Comparison of ENCODE assay signal across 8 mouse cellular contexts in genomic region chr4:126301584-126302309, GRCm38 (mm10). TPM values are rescaled to one million over a fixed set of nuclear protein-coding genes. Genes with fewer than 3 reads are reported as not detected.
A peak's percentile ranks its signal among the peaks of the same experiment; 100 is the strongest.
DNase-seq lines count a peak whose midpoint lies in the region; ATAC-seq lines count a peak whose summit lies in the region.

No protein-coding gene starts in this region.

- no peak for ATAC-seq in megakaryocyte, adult 5-6 weeks (ENCODE audit: poor library complexity, severe bottlenecking)
- ATAC-seq in embryonic facial prominence, embryonic 13.5 days (ENCODE audit: insufficient number of reproducible peaks, insufficient read depth, low FRiP score, low TSS enrichment, low read depth) = no peak
- ATAC-seq in limb, embryonic 12.5 days (ENCODE audit: insufficient number of reproducible peaks, insufficient read depth, low FRiP score, low TSS enrichment, low read depth) = 0 out of 2 replicates have a peak, but pooled peaks have one; percentile 28
- ATAC-seq in stomach, embryonic 15.5 days (ENCODE audit: insufficient read depth, low FRiP score, low read depth) = no peak
- no peak for ATAC-seq in frontal cortex, adult (ENCODE audit: low TSS enrichment)

- no peaks in the 10 kb centered on the region for H3K36me3 ChIP-seq in megakaryocyte, embryonic 14.5 days (replicated peaks; ENCODE audit: low read length)
- peaks cover 16% of the 10 kb centered on the region; the same call in 1 of the 2 replicates for H3K36me3 ChIP-seq in embryonic facial prominence, embryonic 13.5 days
- no peaks in the 10 kb centered on the region for H3K36me3 ChIP-seq in limb, embryonic 12.5 days
- H3K36me3 ChIP-seq in stomach, embryonic 15.5 days = no peaks in the 10 kb centered on the region

- DNase-seq in adrenal gland, postnatal 4 days (ENCODE audit: low spot score in 2 of 2) = no peak
- no peak for DNase-seq in heart, adult 8-10 months (ENCODE audit: low spot score)

- peaks cover 23% of the 10 kb centered on the region for H3K9me3 ChIP-seq in megakaryocyte, embryonic 14.5 days
- H3K9me3 ChIP-seq in embryonic facial prominence, embryonic 13.5 days = peaks cover 4% of the 10 kb centered on the region; the same call in 1 of the 2 replicates
- peaks cover 5% of the 10 kb centered on the region; the same call in 1 of the 2 replicates for H3K9me3 ChIP-seq in limb, embryonic 12.5 days
- H3K9me3 ChIP-seq in stomach, embryonic 15.5 days = no peaks in the 10 kb centered on the region

- 9% methylated on average over 27 of the region's 27 CpGs for WGBS in embryonic facial prominence, embryonic 13.5 days
- WGBS in limb, embryonic 12.5 days = 4% methylated on average over 27 of the region's 27 CpGs
- 18% methylated on average over 27 of the region's 27 CpGs for WGBS in stomach, embryonic 15.5 days

- peaks cover 35% of the 10 kb centered on the region for H3K4me1 ChIP-seq in megakaryocyte, embryonic 14.5 days
- peaks cover 38% of the 10 kb centered on the region for H3K4me1 ChIP-seq in embryonic facial prominence, embryonic 13.5 days
- peaks cover 35% of the 10 kb centered on the region for H3K4me1 ChIP-seq in limb, embryonic 12.5 days (replicated peaks)
- H3K4me1 ChIP-seq in stomach, embryonic 15.5 days = peaks cover 29% of the 10 kb centered on the region

- peak overlapping the region; percentile 67 for H3K9ac ChIP-seq in embryonic facial prominence, embryonic 13.5 days
- H3K9ac ChIP-seq in limb, embryonic 12.5 days (replicated peaks) = peak overlapping the region; percentile 45; the same call in 1 of the 2 replicates
- H3K9ac ChIP-seq in stomach, embryonic 15.5 days = no peak overlapping the region

- H3K4me2 ChIP-seq in embryonic facial prominence, embryonic 13.5 days = peak overlapping the region; percentile 85
- peak overlapping the region; percentile 89 for H3K4me2 ChIP-seq in limb, embryonic 12.5 days
- peak overlapping the region; percentile 68 for H3K4me2 ChIP-seq in stomach, embryonic 15.5 days

- peak overlapping the region; percentile 72 for H3K4me3 ChIP-seq in megakaryocyte, embryonic 14.5 days (replicated peaks)
- peak overlapping the region; percentile 45 for H3K4me3 ChIP-seq in embryonic facial prominence, embryonic 13.5 days
- peak overlapping the region; percentile 45 for H3K4me3 ChIP-seq in limb, embryonic 12.5 days (replicated peaks)
- H3K4me3 ChIP-seq in stomach, embryonic 15.5 days (replicated peaks) = peak overlapping the region; percentile 35

- H3K27me3 ChIP-seq in megakaryocyte, embryonic 14.5 days (replicated peaks) = peaks cover 75% of the 10 kb centered on the region
- peaks cover 44% of the 10 kb centered on the region for H3K27me3 ChIP-seq in embryonic facial prominence, embryonic 13.5 days
- H3K27me3 ChIP-seq in limb, embryonic 12.5 days = peaks cover 61% of the 10 kb centered on the region
- peaks cover 41% of the 10 kb centered on the region for H3K27me3 ChIP-seq in stomach, embryonic 15.5 days (replicated peaks)

- H3K27ac ChIP-seq in embryonic facial prominence, embryonic 13.5 days = peak overlapping the region; percentile 89
- H3K27ac ChIP-seq in limb, embryonic 12.5 days = peak overlapping the region; percentile 75
- H3K27ac ChIP-seq in stomach, embryonic 15.5 days = no peak overlapping the region

RNA-seq across cellular contexts. Expression of gene Col8a2, which starts 15.2 kb away (rescaled TPM):
- not detected in 2 replicates for polyA plus RNA-seq in megakaryocyte, embryonic 14.5 days (2012; ENCODE audit: insufficient read depth, low replicate concordance)
- not detected in 2 replicates for total RNA-seq in megakaryocyte, adult 5-6 weeks (2015)
- total RNA-seq in megakaryocyte, adult 5-6 weeks (2017) = not detected in 2 replicates
- 33.9 and 43.4 TPM in 2 replicates for polyA plus RNA-seq in embryonic facial prominence, embryonic 13.5 days (2015; fragmentation: Nextera tagmentation; extraction: Ambion mirVana)
- polyA plus RNA-seq in limb, embryonic 12.5 days (2016; fragmentation: Nextera tagmentation; extraction: Ambion mirVana) = 13.3 and 16.7 TPM in 2 replicates
- polyA plus RNA-seq in stomach, embryonic 15.5 days (2015; fragmentation: Nextera tagmentation; extraction: Ambion mirVana) = 13.4 and 14.2 TPM in 2 replicates
- 10 to 100 TPM in 1 of 2 experiments, 1 to 10 TPM in 1; 9.3 to 12.8 TPM for total RNA-seq in adrenal gland, postnatal 4 days (2021)
- total RNA-seq in heart, adult 8-10 months (2022) = under 1 TPM; 0.35 to 0.91 (median 0.46) TPM

RNA-seq across cellular contexts. Expression of gene Adprhl2, which starts 19.8 kb away (rescaled TPM):
- polyA plus RNA-seq in megakaryocyte, embryonic 14.5 days (2012; ENCODE audit: insufficient read depth, low replicate concordance) = 28.0 and 35.0 TPM in 2 replicates
- 5.6 and 8.2 TPM in 2 replicates for total RNA-seq in megakaryocyte, adult 5-6 weeks (2015)
- 10.7 and 21.7 TPM in 2 replicates for total RNA-seq in megakaryocyte, adult 5-6 weeks (2017)
- polyA plus RNA-seq in embryonic facial prominence, embryonic 13.5 days (2015; fragmentation: Nextera tagmentation; extraction: Ambion mirVana) = 94.3 and 97.5 TPM in 2 replicates
- 84.9 and 87.5 TPM in 2 replicates for polyA plus RNA-seq in limb, embryonic 12.5 days (2016; fragmentation: Nextera tagmentation; extraction: Ambion mirVana)
- 61.2 and 61.9 TPM in 2 replicates for polyA plus RNA-seq in stomach, embryonic 15.5 days (2015; fragmentation: Nextera tagmentation; extraction: Ambion mirVana)
- total RNA-seq in adrenal gland, postnatal 4 days (2021) = 10 to 100 TPM; 41.3 to 42.0 TPM
- total RNA-seq in heart, adult 8-10 months (2022) = 10 to 100 TPM; 12.7 to 14.4 (median 13.5) TPM

RNA-seq across cellular contexts. Expression of gene Tekt2, which starts 23.7 kb away (rescaled TPM):
- not detected in 2 replicates for polyA plus RNA-seq in megakaryocyte, embryonic 14.5 days (2012; ENCODE audit: insufficient read depth, low replicate concordance)
- 0.38 TPM in 1 of 2 replicates, not detected in the other for total RNA-seq in megakaryocyte, adult 5-6 weeks (2015)
- total RNA-seq in megakaryocyte, adult 5-6 weeks (2017) = not detected in 2 replicates
- 18.5 and 22.0 TPM in 2 replicates for polyA plus RNA-seq in embryonic facial prominence, embryonic 13.5 days (2015; fragmentation: Nextera tagmentation; extraction: Ambion mirVana)
- 13.6 and 14.8 TPM in 2 replicates for polyA plus RNA-seq in limb, embryonic 12.5 days (2016; fragmentation: Nextera tagmentation; extraction: Ambion mirVana)
- 7.8 and 8.6 TPM in 2 replicates for polyA plus RNA-seq in stomach, embryonic 15.5 days (2015; fragmentation: Nextera tagmentation; extraction: Ambion mirVana)
- total RNA-seq in adrenal gland, postnatal 4 days (2021) = 1 to 10 TPM; 4.0 to 5.0 TPM
- under 1 TPM in 2 of 4 experiments, not detected in 2; 0.47 to 0.95 TPM for total RNA-seq in heart, adult 8-10 months (2022)

RNA-seq across cellular contexts. Expression of gene Trappc3, which starts 39.6 kb away (rescaled TPM):
- polyA plus RNA-seq in megakaryocyte, embryonic 14.5 days (2012; ENCODE audit: insufficient read depth, low replicate concordance) = 4.8 and 29.6 TPM in 2 replicates
- 30.1 and 40.9 TPM in 2 replicates for total RNA-seq in megakaryocyte, adult 5-6 weeks (2015)
- 56.3 and 58.6 TPM in 2 replicates for total RNA-seq in megakaryocyte, adult 5-6 weeks (2017)
- polyA plus RNA-seq in embryonic facial prominence, embryonic 13.5 days (2015; fragmentation: Nextera tagmentation; extraction: Ambion mirVana) = 122 and 126 TPM in 2 replicates
- 105 and 111 TPM in 2 replicates for polyA plus RNA-seq in limb, embryonic 12.5 days (2016; fragmentation: Nextera tagmentation; extraction: Ambion mirVana)
- polyA plus RNA-seq in stomach, embryonic 15.5 days (2015; fragmentation: Nextera tagmentation; extraction: Ambion mirVana) = 91.7 and 97.1 TPM in 2 replicates
- total RNA-seq in adrenal gland, postnatal 4 days (2021) = 10 to 100 TPM; 70.0 to 75.4 TPM
- total RNA-seq in heart, adult 8-10 months (2022) = 10 to 100 TPM; 45.4 to 56.5 (median 51.6) TPM

RNA-seq across cellular contexts. Expression of gene Map7d1, which starts 45.6 kb away (rescaled TPM):
- 90.9 and 105 TPM in 2 replicates for polyA plus RNA-seq in megakaryocyte, embryonic 14.5 days (2012; ENCODE audit: insufficient read depth, low replicate concordance)
- 43.9 and 45.9 TPM in 2 replicates for total RNA-seq in megakaryocyte, adult 5-6 weeks (2015)
- total RNA-seq in megakaryocyte, adult 5-6 weeks (2017) = 60.7 and 71.3 TPM in 2 replicates
- 48.8 and 57.0 TPM in 2 replicates for polyA plus RNA-seq in embryonic facial prominence, embryonic 13.5 days (2015; fragmentation: Nextera tagmentation; extraction: Ambion mirVana)
- 83.5 and 85.1 TPM in 2 replicates for polyA plus RNA-seq in limb, embryonic 12.5 days (2016; fragmentation: Nextera tagmentation; extraction: Ambion mirVana)
- 34.1 and 36.9 TPM in 2 replicates for polyA plus RNA-seq in stomach, embryonic 15.5 days (2015; fragmentation: Nextera tagmentation; extraction: Ambion mirVana)
- total RNA-seq in adrenal gland, postnatal 4 days (2021) = 10 to 100 TPM; 64.1 to 70.7 TPM
- 100 to 1,000 TPM; 266 to 279 (median 267) TPM for total RNA-seq in heart, adult 8-10 months (2022)

Comparison
In these comparisons a context has a peak if more than half of its experiments do, and no peak if none do; other contexts are left out.
1. RNA of gene Col8a2, which starts 15.2 kb away (polyA plus RNA-seq): 33.9 to 43.4 TPM in embryonic facial prominence, embryonic 13.5 days, 13.4 to 14.2 TPM in stomach, embryonic 15.5 days and 13.3 to 16.7 TPM in limb, embryonic 12.5 days; not detected in megakaryocyte, embryonic 14.5 days; every median in the first group is over 10 times any median in the second.
2. Peak in every context shown above with its lines, with median percentiles within 50 percentile points of each other: H3K4me3 ChIP-seq and H3K4me2 ChIP-seq.